Mouse (Mus musculus) liver (tissue): Measurements from ENCODE around the gene Myo1e.

Experiments used
- DNase-seq: peaks from one replicate; pipeline ENCODE4 v3.0.0-alpha.2; 2020; ENCODE audit warnings: mixed read lengths

The Myo1e gene

GRCm38 (mm10) chr9:70296916-70297315 is 89.8 kb downstream of the Myo1e start:
- DNase-seq = no peak

GRCm38 (mm10) chr9:70298221-70298620 is 91.1 kb downstream of the Myo1e start:
- DNase-seq = no peak

GRCm38 (mm10) chr9:70300705-70301104 is 93.6 kb downstream of the Myo1e start:
- no peak for DNase-seq

GRCm38 (mm10) chr9:70301598-70301997 is 94.4 kb downstream of the Myo1e start:
- no peak for DNase-seq

GRCm38 (mm10) chr9:70304901-70305300 is 97.8 kb downstream of the Myo1e start:
- no peak for DNase-seq

- no peak for DNase-seq
These were observed 102.9 kb downstream of the Myo1e start for GRCm38 (mm10) chr9:70310046-70310445.

- DNase-seq = no peak
These were observed 106.9 kb downstream of the Myo1e start for GRCm38 (mm10) chr9:70314019-70314418.

GRCm38 (mm10) chr9:70315130-70315529 is 108.0 kb downstream of the Myo1e start:
- no peak for DNase-seq

- DNase-seq = no peak
These were observed 111.5 kb downstream of the Myo1e start for GRCm38 (mm10) chr9:70318601-70319000.

- DNase-seq = no peak
These were observed 117.2 kb downstream of the Myo1e start for GRCm38 (mm10) chr9:70324336-70324735.

- no peak for DNase-seq
These were observed 118.9 kb downstream of the Myo1e start for GRCm38 (mm10) chr9:70325880-70326595.

- DNase-seq = no peak
These were observed 121.2 kb downstream of the Myo1e start for GRCm38 (mm10) chr9:70328193-70328841.

- peak; percentile 8 for DNase-seq
These were observed 124.7 kb downstream of the Myo1e start for GRCm38 (mm10) chr9:70331727-70332335.

- DNase-seq = no peak
These were observed 131.2 kb downstream of the Myo1e start for GRCm38 (mm10) chr9:70338391-70338790.

GRCm38 (mm10) chr9:70338894-70339293 is 131.7 kb downstream of the Myo1e start:
- DNase-seq = no peak

GRCm38 (mm10) chr9:70349274-70349673 is 142.1 kb downstream of the Myo1e start:
- DNase-seq = no peak

- DNase-seq = no peak
These were observed 144.6 kb downstream of the Myo1e start for GRCm38 (mm10) chr9:70351570-70352277.

- no peak for DNase-seq
These were observed 149.1 kb downstream of the Myo1e start for GRCm38 (mm10) chr9:70356254-70356653.

- no peak for DNase-seq
These were observed 152.4 kb downstream of the Myo1e start for GRCm38 (mm10) chr9:70359402-70360131.

- no peak for DNase-seq
These were observed 157.6 kb downstream of the Myo1e start for GRCm38 (mm10) chr9:70364741-70365140.

GRCm38 (mm10) chr9:70365915-70366314 is 158.8 kb downstream of the Myo1e start:
- DNase-seq = no peak

- DNase-seq = no peak
These were observed 159.7 kb downstream of the Myo1e start for GRCm38 (mm10) chr9:70366898-70367297.

GRCm38 (mm10) chr9:70371638-70372037 is 164.5 kb downstream of the Myo1e start:
- no peak for DNase-seq
